Mouse (Mus musculus) stomach, embryonic 14.5 days (tissue): ENCODE data around the gene Ppil2. TPM values are rescaled to one million over a fixed set of nuclear protein-coding genes. Genes with fewer than 3 reads are reported as not detected.
A peak's percentile ranks its signal among the peaks of the same experiment; 100 is the strongest.

Source experiments
- ATAC-seq: fragments of 200-750 bp; cut with Nextera tagmentation; 2 replicates; pipeline ENCODE4 v1.8.0; 2017; ENCODE audit warnings: low read depth, moderate TSS enrichment; ENCODE audit not compliant: insufficient number of reproducible peaks, insufficient read depth, low FRiP score
- H3K27ac ChIP-seq: fragments of 300-500 bp; sonication (generic); 2 replicates; pipeline ENCODE4 v1.5.1; 2014; ENCODE audit warnings: mild to moderate bottlenecking, low read length, moderate library complexity, mixed read lengths
- H3K27me3 ChIP-seq: fragments of 300-500 bp; sonication (generic); 2 replicates; pipeline ENCODE4 v1.6.1; 2014; ENCODE audit warnings: low read length, control low read depth, mixed read lengths; ENCODE audit not compliant: control insufficient read depth, insufficient read depth
- H3K36me3 ChIP-seq: fragments of 300-500 bp; sonication (generic); 2 replicates; pipeline ENCODE4 v1.6.1; 2014; ENCODE audit warnings: mild to moderate bottlenecking, control low read depth, low read length, moderate library complexity, mixed read lengths; ENCODE audit not compliant: control insufficient read depth, insufficient read depth
- H3K4me1 ChIP-seq: fragments of 300-500 bp; sonication (generic); 2 replicates; pipeline ENCODE4 v1.6.1; 2014; ENCODE audit warnings: low read length, control low read depth, mixed read lengths; ENCODE audit not compliant: control insufficient read depth, insufficient read depth
- H3K4me2 ChIP-seq: fragments of 300-500 bp; sonication (generic); replicated peaks from 2 replicates; pipeline ENCODE4 v1.6.1; 2014; ENCODE audit warnings: low read depth, low read length, control low read depth
- H3K4me3 ChIP-seq: fragments of 300-500 bp; sonication (generic); 2 replicates; pipeline ENCODE4 v1.5.1; 2014; ENCODE audit warnings: low read depth, low read length, control low read depth
- H3K9ac ChIP-seq: fragments of 300-500 bp; sonication (generic); replicated peaks from 2 replicates; pipeline ENCODE4 v1.6.1; 2014; ENCODE audit warnings: low read depth, mild to moderate bottlenecking, control low read depth, low read length, moderate library complexity, mixed read lengths
- H3K9me3 ChIP-seq: fragments of 300-500 bp; sonication (generic); 2 replicates; pipeline ENCODE4 v1.6.1; 2016; ENCODE audit warnings: low read depth, low read length, control low read depth; ENCODE audit not compliant: control insufficient read depth
- WGBS: fragments of 180-500 bp; shearing (Covaris S2); extraction: QIAGEN DNeasy Blood & Tissue Kit; methylation state at CpG from one replicate; pipeline ENCODE4 v1.1.7; 2014; 5-methylcytosine and 5-hydroxymethylcytosine counted together
- polyA plus RNA-seq: library from polyadenylated mRNA; unstranded; fragments of >200 nt; fragmentation: Nextera tagmentation; extraction: Ambion mirVana; gene quantifications from 2 replicates; pipeline ENCODE4 v1.2.1, GENCODE M21; 2014

The Ppil2 gene
- polyA plus RNA-seq, 1 experiment from 2014 or later, result 136 TPM

DNA sequence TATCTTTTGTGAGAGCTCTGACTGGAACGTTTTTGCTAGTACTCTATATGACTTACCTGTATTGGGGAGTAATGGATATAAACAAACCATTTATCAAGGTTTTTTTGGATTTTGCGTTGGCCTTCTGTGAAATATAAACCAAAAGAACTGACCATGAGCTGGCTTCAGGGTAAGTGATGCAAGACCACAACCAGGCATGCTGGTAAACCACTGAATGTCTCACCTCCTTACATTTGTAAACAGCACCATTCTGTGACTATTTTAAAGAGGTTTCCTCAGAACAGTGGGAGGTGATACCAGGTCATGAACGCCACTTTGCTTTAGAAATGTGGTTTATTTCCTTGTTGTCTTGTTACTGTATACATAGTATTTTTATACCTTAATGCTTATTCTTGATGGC lies 24.8 kb downstream of the Ppil2 start:
- H3K36me3 ChIP-seq, result peaks cover 74% of the 10 kb centered on the region
- H3K4me1 ChIP-seq, result no peaks in the 10 kb centered on the region
- no peak overlapping the region for H3K4me2 ChIP-seq
- no peak overlapping the region for H3K4me3 ChIP-seq
- H3K27ac ChIP-seq, result no peak overlapping the region
- H3K9ac ChIP-seq, result no peak overlapping the region
- H3K9me3 ChIP-seq, result no peaks in the 10 kb centered on the region
- no peaks in the 10 kb centered on the region for H3K27me3 ChIP-seq
- ATAC-seq, result no peak
- 50% methylated on average over 3 of the region's 3 CpGs for WGBS

DNA sequence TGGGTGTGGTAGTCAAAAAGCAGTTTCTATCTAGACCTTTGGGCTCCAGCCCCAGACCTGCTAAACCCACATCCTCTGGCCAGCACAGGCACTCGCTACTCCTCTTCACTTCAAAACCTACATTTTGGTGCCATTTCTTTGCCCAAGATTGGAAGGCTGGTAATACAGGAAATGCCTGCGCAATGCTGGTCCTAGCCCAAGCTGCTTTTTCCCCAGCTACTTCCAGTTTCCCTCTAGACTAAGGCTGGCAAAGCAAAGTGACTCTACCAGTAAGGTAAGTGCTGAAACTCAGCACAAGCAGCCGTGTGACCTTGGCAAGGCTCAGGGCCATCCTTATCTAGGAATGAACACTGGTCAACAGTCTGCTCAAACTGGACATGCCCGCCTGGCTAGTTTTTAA lies 25.4 kb downstream of the Ppil2 start:
- Histone ChIP-seq H3K9me3 (no peaks in the 10 kb centered on the region), H3K36me3 (peaks cover 68% of the 10 kb centered on the region), H3K27ac (no peak overlapping the region), H3K4me2 (no peak overlapping the region), H3K4me1 (no peaks in the 10 kb centered on the region), H3K9ac (no peak overlapping the region), H3K4me3 (no peak overlapping the region), H3K27me3 (no peaks in the 10 kb centered on the region)
- no peak for ATAC-seq
- 86% methylated on average over 4 of the region's 4 CpGs for WGBS

DNA sequence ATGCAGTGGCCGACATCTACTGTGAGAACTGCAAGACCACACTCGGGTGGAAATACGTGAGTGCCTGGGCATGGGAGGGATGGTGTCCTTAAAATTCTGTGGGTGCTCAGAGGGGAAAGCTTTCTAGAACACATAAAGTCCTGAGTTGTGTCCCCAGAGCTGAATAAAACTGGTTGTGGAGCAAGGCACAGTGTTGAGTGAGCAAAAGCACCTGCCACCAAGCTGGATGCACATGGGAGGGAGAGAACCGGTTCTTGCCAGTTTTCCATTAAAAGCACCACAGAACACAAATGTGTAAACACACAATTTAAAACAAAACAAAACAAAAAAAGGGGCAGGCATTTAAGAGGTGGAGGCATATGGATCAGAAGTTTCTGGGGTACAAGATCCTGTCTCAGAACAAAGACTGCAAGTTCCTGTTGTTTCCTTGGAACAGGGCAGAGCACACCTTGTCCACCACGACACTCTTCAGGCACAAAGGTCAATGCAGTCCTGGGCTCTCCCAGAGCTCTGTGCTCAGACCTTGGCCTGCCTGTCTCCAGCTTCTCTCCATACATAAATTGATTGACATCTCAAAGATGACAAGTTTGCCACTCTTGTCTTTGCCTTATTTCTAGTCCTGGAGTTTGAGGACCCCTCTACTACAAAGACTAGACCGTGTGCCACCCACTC lies 28.8 kb downstream of the Ppil2 start:
- H3K9ac ChIP-seq, result no peak overlapping the region
- no peak overlapping the region for H3K27ac ChIP-seq
- no peak overlapping the region for H3K4me3 ChIP-seq
- no peak for ATAC-seq
- H3K4me2 ChIP-seq, result no peak overlapping the region
- 88% methylated on average over 6 of the region's 6 CpGs for WGBS
- peaks cover 38% of the 10 kb centered on the region for H3K36me3 ChIP-seq
- no peaks in the 10 kb centered on the region for H3K4me1 ChIP-seq
- no peaks in the 10 kb centered on the region for H3K27me3 ChIP-seq
- no peaks in the 10 kb centered on the region for H3K9me3 ChIP-seq

DNA sequence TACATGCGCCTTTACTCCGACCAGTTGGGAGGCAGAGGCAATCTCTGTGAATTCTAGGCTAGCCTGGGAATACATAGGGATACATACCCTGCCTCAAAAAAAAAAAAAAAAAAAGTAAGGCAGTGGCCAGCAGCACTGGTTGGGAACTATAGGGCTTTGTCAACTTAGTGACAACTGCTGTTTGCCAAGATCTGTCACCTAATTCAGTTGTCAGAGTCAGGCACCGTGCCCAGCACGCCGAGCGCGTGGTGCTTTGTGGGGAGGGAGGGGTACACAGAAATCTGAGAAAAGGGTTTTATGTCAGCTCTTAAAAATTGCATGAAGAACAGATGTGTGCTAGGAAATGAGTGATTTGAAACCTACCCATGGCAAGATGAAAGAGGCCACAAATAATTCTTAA lies 33.0 kb downstream of the Ppil2 start:
- no peak for ATAC-seq
- H3K27ac ChIP-seq, result no peak overlapping the region
- WGBS, result 94% methylated on average over 7 of the region's 7 CpGs

DNA sequence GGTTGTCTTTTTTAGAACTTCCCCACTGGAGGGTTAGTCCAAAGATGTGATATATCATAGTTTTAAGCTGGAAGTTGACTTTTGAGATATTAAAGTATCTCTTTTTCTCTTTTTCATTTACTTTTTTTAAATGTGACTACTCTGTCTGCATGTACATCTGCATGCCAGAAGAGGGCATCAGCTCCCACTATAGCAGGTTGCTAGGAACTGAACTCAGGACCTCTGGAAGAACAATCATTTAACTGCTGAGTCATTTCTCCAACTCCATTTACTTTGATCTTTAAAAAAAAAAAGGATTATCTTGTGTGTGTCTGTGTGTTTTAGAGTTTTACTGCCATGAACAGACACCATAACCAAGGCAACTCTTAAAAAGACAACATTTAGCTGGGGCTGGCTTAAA lies 34.2 kb downstream of the Ppil2 start:
- Histone ChIP-seq H3K36me3 (0 out of 2 replicates have a peak, but pooled peaks cover 3% of the 10 kb centered on the region), H3K9me3 (no peaks in the 10 kb centered on the region)

More for the DNA sequence above, 33.0 kb downstream of the Ppil2 start:
- no peaks in the 10 kb centered on the region for H3K4me1 ChIP-seq
- no peak overlapping the region for H3K9ac ChIP-seq
- H3K36me3 ChIP-seq, result peaks cover 10% of the 10 kb centered on the region; the same call in 1 of the 2 replicates
- H3K4me2 ChIP-seq, result no peak overlapping the region
- H3K4me3 ChIP-seq, result no peak overlapping the region
- H3K27me3 ChIP-seq, result no peaks in the 10 kb centered on the region
- H3K9me3 ChIP-seq, result no peaks in the 10 kb centered on the region

DNA sequence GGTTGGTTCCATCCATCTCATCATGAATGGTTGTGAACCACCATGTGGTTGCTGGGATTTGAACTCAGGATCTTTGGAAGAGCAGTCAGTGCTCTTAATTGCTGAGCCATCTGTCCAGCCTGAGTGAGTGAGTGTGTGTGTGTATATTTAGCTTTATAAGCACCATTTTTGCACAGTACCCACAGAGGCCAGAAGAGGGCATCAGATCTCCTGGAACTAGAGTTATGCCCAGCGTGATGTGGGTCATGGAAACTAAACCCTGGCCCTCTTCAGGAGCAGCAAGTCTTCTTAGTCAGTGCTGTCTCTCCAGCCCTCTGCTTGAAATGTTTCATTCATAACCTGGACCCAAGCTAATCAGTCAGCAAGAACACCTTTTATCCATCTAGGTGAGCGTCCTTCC lies 34.8 kb downstream of the Ppil2 start:
- Histone ChIP-seq H3K9ac (no peak overlapping the region), H3K36me3 (0 out of 2 replicates have a peak, but pooled peaks cover 3% of the 10 kb centered on the region), H3K4me1 (no peaks in the 10 kb centered on the region), H3K27me3 (no peaks in the 10 kb centered on the region), H3K4me2 (no peak overlapping the region), H3K27ac (no peak overlapping the region), H3K4me3 (no peak overlapping the region), H3K9me3 (no peaks in the 10 kb centered on the region)
- 94% methylated on average over 2 of the region's 2 CpGs for WGBS
- ATAC-seq, result no peak

More for the DNA sequence above, 34.2 kb downstream of the Ppil2 start:
- Histone ChIP-seq H3K27me3 (no peaks in the 10 kb centered on the region), H3K4me3 (no peak overlapping the region), H3K4me2 (no peak overlapping the region), H3K4me1 (no peaks in the 10 kb centered on the region), H3K9ac (no peak overlapping the region), H3K27ac (no peak overlapping the region)
- no peak for ATAC-seq

DNA sequence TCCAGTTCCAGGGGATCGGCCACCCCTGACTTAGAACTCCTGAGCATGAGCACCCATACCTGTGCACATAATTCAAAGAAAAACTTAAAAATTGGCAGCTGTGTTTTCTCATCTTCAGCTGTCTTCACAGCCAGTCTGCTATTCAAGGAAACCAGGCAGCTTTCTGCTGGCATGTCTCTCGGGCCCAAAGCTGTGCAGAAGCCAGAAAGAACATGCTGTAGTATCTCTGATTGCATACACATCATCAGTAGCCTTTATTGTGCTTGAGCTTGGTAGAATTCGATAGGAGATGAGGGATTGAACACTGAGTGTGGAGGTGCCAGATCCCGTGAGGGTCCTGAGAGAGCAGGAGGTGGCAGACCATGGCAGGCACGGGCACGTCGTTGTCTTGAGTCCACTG lies 38.1 kb downstream of the Ppil2 start:
- 90% methylated on average over 7 of the region's 7 CpGs for WGBS

DNA sequence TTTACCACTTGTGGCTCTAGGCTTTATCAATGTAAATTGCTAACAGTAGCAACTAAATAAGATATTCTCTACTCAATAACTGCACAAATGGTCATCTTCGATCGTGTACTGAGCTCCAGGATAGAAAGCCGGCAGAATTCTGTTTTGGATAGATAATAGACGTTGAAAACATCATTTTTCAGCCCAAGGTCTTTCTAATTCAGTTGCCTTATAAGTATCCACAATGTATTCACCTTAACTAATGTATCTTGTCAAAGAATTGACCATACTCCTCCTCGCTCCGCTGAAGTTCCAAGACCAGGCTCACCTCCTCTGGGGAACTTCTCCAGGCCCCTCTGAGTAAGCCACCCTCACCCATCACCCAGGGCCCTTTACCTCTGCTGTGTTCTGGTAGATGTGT lies 40.3 kb downstream of the Ppil2 start:
- whole genome bisulfite sequencing, result 34% methylated on average over 6 of the region's 6 CpGs
- no peak overlapping the region for H3K9ac ChIP-seq
- no peaks in the 10 kb centered on the region for H3K27me3 ChIP-seq
- H3K36me3 ChIP-seq, result 0 out of 2 replicates have a peak, but pooled peaks cover 3% of the 10 kb centered on the region
- H3K9me3 ChIP-seq, result no peaks in the 10 kb centered on the region
- peak overlapping the region; percentile 54 for H3K4me2 ChIP-seq
- H3K4me3 ChIP-seq, result peak overlapping the region; percentile 78
- ATAC-seq, result no peak
- H3K27ac ChIP-seq, result no peak overlapping the region
- H3K4me1 ChIP-seq, result peaks cover 4% of the 10 kb centered on the region; the same call in 1 of the 2 replicates

More for the DNA sequence above, 38.1 kb downstream of the Ppil2 start:
- ATAC-seq, result no peak
- H3K4me3 ChIP-seq, result no peak overlapping the region
- H3K4me2 ChIP-seq, result no peak overlapping the region
- no peaks in the 10 kb centered on the region for H3K27me3 ChIP-seq
- peaks cover 4% of the 10 kb centered on the region; the same call in 1 of the 2 replicates for H3K4me1 ChIP-seq
- no peak overlapping the region for H3K27ac ChIP-seq
- no peak overlapping the region for H3K9ac ChIP-seq
- 0 out of 2 replicates have a peak, but pooled peaks cover 3% of the 10 kb centered on the region for H3K36me3 ChIP-seq
- H3K9me3 ChIP-seq, result no peaks in the 10 kb centered on the region
